In genomic region chr16:80138963-80139362, GRCm38 (mm10) we compare ENCODE assay signal across 11 mouse cellular contexts.
"Had no signal": no experiment of that assay in that cellular context is flagged by ENCODE, and none has a peak within 500 bp of the region (broad histone marks: within the 10 kb centered on the region; RNA-seq: fewer than 3 reads in every experiment).

No protein-coding gene starts in this region.

- ATAC-seq: midbrain, embryonic 15.5 days had no signal

- DNase-seq: kidney, adult 9 months; kidney, postnatal 14 days; kidney, postnatal 4 days; liver, embryonic 13.5 days; lung, adult 2 months; lung, postnatal 14 days; retina, postnatal 1 day; right cerebral cortex, postnatal 25 days; spleen, adult 18-20 months; thymus, postnatal 25 days had no signal
